Mouse (Mus musculus): Measurements from ENCODE around the gene Defb33. TPM values are rescaled to one million over a fixed set of nuclear protein-coding genes. Genes with fewer than 3 reads are reported as not detected.

The Defb33 gene
- not detected in 2 replicates for polyA plus RNA-seq (2015; fragmentation: Nextera tagmentation; extraction: Ambion mirVana)

DNA sequence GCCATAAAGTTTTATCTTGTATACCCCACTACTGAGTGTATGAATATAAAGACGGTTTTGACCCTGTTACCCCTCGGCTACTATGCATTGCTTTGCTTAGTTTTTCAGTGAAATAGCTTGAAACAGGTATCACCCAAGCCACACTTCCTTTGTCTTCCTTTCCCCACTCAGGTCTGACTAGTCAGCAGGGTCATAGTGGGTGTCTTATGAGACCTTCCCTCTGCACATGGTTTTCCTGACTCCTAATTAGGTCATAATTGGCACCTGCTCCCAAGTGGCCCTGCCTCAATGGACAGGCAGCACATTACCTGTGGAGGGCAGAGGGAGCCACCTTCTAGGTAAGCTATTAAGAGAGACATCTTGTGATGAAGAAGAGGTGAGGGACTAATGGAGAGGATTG is at the start of gene Defb33:
Defb33 (plus strand) TSS at position 301 of the 400 bp plus-strand sequence.
- Histone ChIP-seq H3K4me3 (replicated peaks) (no peak within 1 kb of the TSS), H3K4me2 (replicated peaks) (no peak within 1 kb of the TSS), H3K9ac (replicated peaks) (no peak within 1 kb of the TSS), H3K36me3 (no peaks in the 10 kb centered on the region), H3K27me3 (no peaks in the 10 kb centered on the region), H3K27ac (no peak within 1 kb of the TSS), H3K9me3 (peaks cover 62% of the 10 kb centered on the region), H3K4me1 (replicated peaks) (no peaks in the 10 kb centered on the region)
- 88% methylated on average over 2 of the region's 2 CpGs for WGBS
- ATAC-seq: no peak

DNA sequence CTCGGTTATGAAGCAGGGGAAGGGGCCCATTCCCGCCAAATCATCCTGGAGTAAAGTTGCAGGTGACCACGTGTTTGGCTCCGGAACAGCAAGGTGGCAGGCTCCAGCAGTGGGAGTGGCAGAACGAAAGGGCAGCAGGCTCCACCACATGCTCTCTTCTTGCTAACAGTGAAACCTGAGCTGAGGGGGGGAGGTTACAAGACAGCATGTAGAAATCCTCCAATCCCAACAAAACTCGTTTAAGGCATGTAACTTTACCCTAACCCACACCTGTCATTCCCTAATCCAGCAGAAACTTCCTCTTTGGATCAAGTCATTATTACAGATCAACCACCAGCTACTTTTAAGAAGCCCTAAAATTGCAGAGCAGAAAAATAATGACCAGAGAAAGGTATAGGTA is 17.9 kb upstream of the Defb33 start:
- H3K4me2 ChIP-seq (replicated peaks): no peak overlapping the region
- H3K4me1 ChIP-seq (replicated peaks): no peaks in the 10 kb centered on the region
- no peaks in the 10 kb centered on the region for H3K27me3 ChIP-seq
- no peak overlapping the region for H3K27ac ChIP-seq
- no peak for ATAC-seq
- H3K9ac ChIP-seq (replicated peaks): no peak overlapping the region
- WGBS: 44% methylated on average over 6 of the region's 6 CpGs
- H3K4me3 ChIP-seq (replicated peaks): no peak overlapping the region
- H3K9me3 ChIP-seq: peaks cover 17% of the 10 kb centered on the region
- no peaks in the 10 kb centered on the region for H3K36me3 ChIP-seq

DNA sequence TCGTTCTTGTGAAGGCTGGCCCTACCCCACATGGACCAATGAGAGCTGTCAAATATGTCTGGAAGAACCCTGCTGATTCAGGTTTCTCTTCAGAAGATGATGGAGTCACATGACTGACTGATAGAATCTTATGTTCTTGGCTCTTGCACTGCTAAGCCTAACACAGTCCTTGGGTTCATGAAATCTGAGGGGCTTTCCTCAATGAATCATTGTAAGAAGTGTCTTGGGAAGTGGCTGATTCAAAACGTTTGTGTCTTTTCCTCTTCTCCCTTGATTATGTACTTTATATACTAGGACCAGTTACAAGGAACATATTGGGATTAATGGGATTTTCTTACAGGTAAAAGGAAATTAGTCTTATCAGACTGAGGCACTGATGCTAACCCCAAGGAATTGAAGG is 10.1 kb downstream of the Defb33 start, which contains the start of gene Gm15056:
Gm15056 (minus strand) TSS at position 101 of the 400 bp plus-strand sequence.
- no peak for ATAC-seq
- H3K4me2 ChIP-seq (replicated peaks): no peak within 1 kb of the TSS
- H3K9me3 ChIP-seq: peaks cover 17% of the 10 kb centered on the region
- no peak within 1 kb of the TSS for H3K4me3 ChIP-seq (replicated peaks)
- no peaks in the 10 kb centered on the region for H3K27me3 ChIP-seq
- H3K4me1 ChIP-seq (replicated peaks): no peaks in the 10 kb centered on the region
- no peak within 1 kb of the TSS for H3K27ac ChIP-seq
- no peak within 1 kb of the TSS for H3K9ac ChIP-seq (replicated peaks)
- whole genome bisulfite sequencing: 46% methylated on average over 2 of the region's 2 CpGs
- no peaks in the 10 kb centered on the region for H3K36me3 ChIP-seq

DNA sequence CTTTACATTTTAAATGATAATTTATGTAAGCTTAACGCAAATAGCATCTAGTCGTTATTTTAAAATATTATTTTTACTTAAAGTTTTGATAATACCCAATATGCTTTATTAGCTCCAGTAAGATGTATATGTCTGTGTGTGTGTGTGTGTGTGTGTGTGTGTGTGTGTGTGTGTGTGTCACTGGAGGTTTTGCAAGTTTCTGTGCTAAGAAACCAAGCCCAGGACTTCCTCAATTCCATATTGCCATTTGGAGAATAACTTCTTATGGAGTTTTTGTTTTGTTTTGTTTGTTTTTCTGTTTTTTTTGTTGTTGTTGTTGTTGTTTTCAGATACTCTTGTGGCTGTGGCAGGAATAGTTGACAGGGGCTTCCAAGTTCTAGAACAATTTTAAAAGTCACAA is 14.7 kb downstream of the Defb33 start:
- ATAC-seq: no peak
- H3K4me3 ChIP-seq (replicated peaks): no peak overlapping the region
- H3K9ac ChIP-seq (replicated peaks): no peak overlapping the region
- H3K27ac ChIP-seq: no peak overlapping the region
- no peaks in the 10 kb centered on the region for H3K27me3 ChIP-seq
- H3K4me1 ChIP-seq (replicated peaks): no peaks in the 10 kb centered on the region
- H3K9me3 ChIP-seq: peaks cover 15% of the 10 kb centered on the region
- H3K36me3 ChIP-seq: no peaks in the 10 kb centered on the region
- H3K4me2 ChIP-seq (replicated peaks): no peak overlapping the region
- WGBS: 93% methylated on average over 2 of the region's 2 CpGs

- Histone ChIP-seq H3K9ac (replicated peaks) (no peak overlapping the region), H3K9me3 (peaks cover 14% of the 10 kb centered on the region), H3K4me2 (replicated peaks) (no peak overlapping the region), H3K27me3 (no peaks in the 10 kb centered on the region), H3K27ac (no peak overlapping the region), H3K4me1 (replicated peaks) (no peaks in the 10 kb centered on the region), H3K4me3 (replicated peaks) (no peak overlapping the region), H3K36me3 (no peaks in the 10 kb centered on the region)
- 66% methylated on average over 2 of the region's 2 CpGs for WGBS
- ATAC-seq: no peak
Measured at GRCm38 (mm10) chr8:20908256-20908655, 15.8 kb downstream of the Defb33 start.

- no peak overlapping the region for H3K4me2 ChIP-seq (replicated peaks)
- no peaks in the 10 kb centered on the region for H3K27me3 ChIP-seq
- H3K9me3 ChIP-seq: peaks cover 22% of the 10 kb centered on the region
- ATAC-seq: no peak
- no peak overlapping the region for H3K4me3 ChIP-seq (replicated peaks)
- 80% methylated on average over 1 of the region's 1 CpGs for WGBS
- no peak overlapping the region for H3K27ac ChIP-seq
- H3K36me3 ChIP-seq: no peaks in the 10 kb centered on the region
- no peak overlapping the region for H3K9ac ChIP-seq (replicated peaks)
- no peaks in the 10 kb centered on the region for H3K4me1 ChIP-seq (replicated peaks)
Measured at GRCm38 (mm10) chr8:20912288-20912687, 19.8 kb downstream of the Defb33 start.

- peaks cover 30% of the 10 kb centered on the region for H3K9me3 ChIP-seq
- H3K9ac ChIP-seq (replicated peaks): no peak within 1 kb of the TSS
- no peak within 1 kb of the TSS for H3K4me3 ChIP-seq (replicated peaks)
- no peak within 1 kb of the TSS for H3K27ac ChIP-seq
- no peaks in the 10 kb centered on the region for H3K36me3 ChIP-seq
- no peaks in the 10 kb centered on the region for H3K4me1 ChIP-seq (replicated peaks)
- ATAC-seq: no peak
- WGBS: 78% methylated on average over 3 of the region's 3 CpGs
- H3K4me2 ChIP-seq (replicated peaks): no peak within 1 kb of the TSS
- no peaks in the 10 kb centered on the region for H3K27me3 ChIP-seq
Measured at GRCm38 (mm10) chr8:20921971-20922370, 29.5 kb downstream of the Defb33 start, which contains the start of gene Gm6040. TSS of gene Gm6040 (minus strand) at chr8:20922071.

DNA sequence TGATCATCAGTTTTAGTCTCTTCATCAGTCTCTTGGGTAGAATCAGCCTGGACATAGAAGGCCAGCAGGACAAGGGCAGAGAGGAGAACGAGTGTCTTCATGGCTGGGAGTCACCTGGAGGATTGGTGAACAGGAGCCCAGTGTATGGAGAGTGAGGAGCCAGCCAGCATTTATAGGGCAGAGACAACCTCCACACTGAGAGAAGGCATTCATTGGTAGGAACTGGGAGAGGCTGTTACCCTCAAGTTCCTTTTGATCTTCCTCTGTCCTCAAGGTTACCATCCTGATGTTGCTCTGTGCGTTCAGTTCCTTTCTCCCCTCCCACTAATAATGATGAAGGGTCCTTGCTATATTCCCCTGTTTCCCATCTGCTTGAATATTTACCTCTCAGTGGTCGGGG is 52.1 kb downstream of the Defb33 start, which contains the start of gene AY761185:
AY761185 (minus strand) TSS at position 101 of the 400 bp plus-strand sequence.
- Histone ChIP-seq H3K36me3 (no peaks in the 10 kb centered on the region), H3K27me3 (no peaks in the 10 kb centered on the region), H3K4me1 (replicated peaks) (no peaks in the 10 kb centered on the region), H3K27ac (no peak within 1 kb of the TSS), H3K4me2 (replicated peaks) (no peak within 1 kb of the TSS), H3K9ac (replicated peaks) (no peak within 1 kb of the TSS), H3K4me3 (replicated peaks) (no peak within 1 kb of the TSS), H3K9me3 (peaks cover 9% of the 10 kb centered on the region)
- WGBS: 75% methylated on average over 3 of the region's 3 CpGs
- no peak for ATAC-seq

Other genes starting within 250 kb of the Defb33 start
- not detected in 2 replicates for gene Gm15056, start 10.0 kb downstream of the Defb33 start, polyA plus RNA-seq (2015; fragmentation: Nextera tagmentation; extraction: Ambion mirVana)
- gene Gm6040, start 29.4 kb downstream of the Defb33 start, polyA plus RNA-seq (2015; fragmentation: Nextera tagmentation; extraction: Ambion mirVana): not detected in 2 replicates
- gene AY761185, start 52.0 kb downstream of the Defb33 start, polyA plus RNA-seq (2015; fragmentation: Nextera tagmentation; extraction: Ambion mirVana): not detected in 2 replicates
- not detected in 2 replicates for gene Defa21, start 132.9 kb downstream of the Defb33 start, polyA plus RNA-seq (2015; fragmentation: Nextera tagmentation; extraction: Ambion mirVana)
- not detected in 2 replicates for gene Defa23, start 162.4 kb downstream of the Defb33 start, polyA plus RNA-seq (2015; fragmentation: Nextera tagmentation; extraction: Ambion mirVana)
- not detected in 2 replicates for gene Defa35, start 172.4 kb downstream of the Defb33 start, polyA plus RNA-seq (2015; fragmentation: Nextera tagmentation; extraction: Ambion mirVana)
- not detected in 2 replicates for gene Defa25, start 191.8 kb downstream of the Defb33 start, polyA plus RNA-seq (2015; fragmentation: Nextera tagmentation; extraction: Ambion mirVana)
- gene Gm14851, start 203.4 kb downstream of the Defb33 start, polyA plus RNA-seq (2015; fragmentation: Nextera tagmentation; extraction: Ambion mirVana): not detected in 2 replicates
- gene Defa30, start 242.0 kb downstream of the Defb33 start, polyA plus RNA-seq (2015; fragmentation: Nextera tagmentation; extraction: Ambion mirVana): not detected in 2 replicates

All from midbrain, embryonic 13.5 days (tissue).